Mouse (Mus musculus) erythroblast, adult 5-6 weeks (primary cell): ENCODE measurements around the gene Sele. TPM values are rescaled to one million over a fixed set of nuclear protein-coding genes. Genes with fewer than 3 reads are reported as not detected.

Experiments
- ATAC-seq: replicated peaks from 2 replicates; pipeline ENCODE4 v1.8.0; 2016; ENCODE audit warnings: moderate number of reproducible peaks, mild to moderate bottlenecking, moderate TSS enrichment, inconsistent platforms; ENCODE audit not compliant: poor library complexity, low FRiP score, severe bottlenecking
- total RNA-seq, 2 experiments: library from RNA; stranded (forward) in 1 of 2; stranded (reverse) in 1 of 2; fragments of 150-400 nt in 1 of 2; fragments of 200-764, 138-1000 nt in 1 of 2; gene quantifications; 2 replicates each; pipeline versions ENCODE4 v1.2.3 to v1.2.4; 2015 to 2017; ENCODE audit warnings: low replicate concordance in 2 of 2

Sele gene
- total RNA-seq, 2 experiments from 2014 or later: not detected

DNA sequence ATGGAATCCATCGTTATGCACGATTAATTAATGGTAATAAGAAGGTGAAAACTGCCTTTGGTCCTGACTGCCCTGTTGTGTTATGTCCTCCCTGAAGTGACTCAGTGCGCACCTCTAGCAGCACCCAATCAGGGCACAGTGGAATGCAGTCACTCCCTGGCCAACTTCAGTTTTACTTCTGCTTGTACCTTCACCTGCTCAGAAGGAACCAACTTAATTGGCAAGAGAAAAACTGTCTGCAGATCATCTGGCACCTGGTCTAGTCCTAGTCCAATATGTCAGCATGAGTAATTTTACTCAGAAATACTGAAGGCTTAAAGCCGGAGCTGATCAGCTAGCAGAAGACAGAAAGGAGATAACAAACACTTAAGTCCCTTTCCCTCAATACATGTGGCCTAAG, 22.4 kb downstream of the Sele start:
- no peak for ATAC-seq

DNA sequence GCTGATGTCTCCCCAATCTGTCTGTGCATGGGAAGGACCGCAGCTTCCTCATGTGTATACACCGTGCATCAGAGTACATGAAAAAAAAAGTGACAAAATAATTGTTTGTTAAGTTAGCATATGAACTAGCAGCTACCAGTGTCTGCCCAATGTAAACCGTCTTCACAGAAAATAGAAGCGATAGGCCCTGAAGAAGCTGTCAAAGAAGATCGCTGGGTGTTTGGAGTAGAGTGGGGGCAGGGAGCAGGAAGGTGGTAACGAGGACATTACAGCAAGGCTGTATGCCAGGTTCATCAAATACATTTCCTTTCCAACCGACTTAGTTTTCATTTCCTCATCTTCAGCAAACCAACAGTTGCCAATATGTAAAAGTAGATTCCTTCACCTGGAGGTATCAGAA, 23.1 kb downstream of the Sele start:
- ATAC-seq: no peak

DNA sequence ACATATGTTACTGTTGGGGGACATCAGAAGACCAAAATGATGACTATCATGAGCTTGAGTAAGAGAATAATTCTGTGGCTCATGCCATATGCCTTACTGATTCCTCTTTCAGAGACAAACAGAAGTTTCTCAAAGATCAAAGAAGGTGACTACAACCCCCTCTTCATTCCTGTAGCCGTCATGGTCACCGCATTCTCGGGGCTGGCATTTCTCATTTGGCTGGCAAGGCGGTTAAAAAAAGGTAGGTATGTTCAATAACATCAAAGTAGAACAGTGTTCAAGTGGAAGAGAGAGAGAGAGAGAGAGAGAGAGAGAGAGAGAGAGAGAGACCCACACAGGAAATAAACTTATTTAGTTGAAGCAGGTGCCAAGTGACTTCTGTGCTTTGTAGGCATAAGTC, 24.0 kb downstream of the Sele start:
- ATAC-seq: no peak

DNA sequence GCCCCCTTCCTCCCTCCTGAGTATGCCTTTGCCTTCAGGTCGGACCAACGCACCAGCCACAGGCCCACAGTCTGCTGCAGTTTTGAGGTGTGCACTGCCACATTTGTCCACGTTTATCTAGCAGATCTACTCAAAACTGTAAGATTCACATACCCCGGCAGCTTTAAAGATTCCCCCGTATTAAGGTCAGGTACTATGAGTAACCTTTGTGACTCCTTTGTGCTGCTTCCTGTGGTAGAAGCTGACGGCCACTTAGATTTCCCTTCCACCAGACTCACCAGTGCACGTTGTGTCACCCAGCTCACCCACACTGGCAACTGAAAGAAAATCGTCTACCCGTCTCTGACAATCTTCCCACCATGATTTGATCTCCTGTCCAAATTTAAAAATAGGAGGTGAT, 25.1 kb downstream of the Sele start:
- ATAC-seq: no peak

DNA sequence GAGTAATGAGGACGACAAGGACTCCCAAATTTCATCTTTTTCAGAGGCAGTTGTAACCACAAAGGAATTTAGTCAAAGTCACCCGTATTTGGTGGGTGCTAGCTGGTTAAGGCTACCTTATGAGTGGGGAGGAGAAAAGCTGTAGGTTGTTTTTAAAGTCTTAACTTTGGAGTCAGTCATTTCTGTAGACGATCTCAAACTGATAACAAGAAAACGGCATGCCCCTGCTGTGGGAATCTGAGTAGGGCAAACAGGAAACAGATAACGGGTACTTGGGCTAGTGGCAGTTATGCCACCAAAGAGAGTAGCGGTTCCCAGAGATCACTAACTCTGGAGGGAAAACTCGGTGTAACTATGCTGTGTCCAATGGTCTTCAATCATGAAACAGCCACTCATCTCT, 25.8 kb downstream of the Sele start:
- no peak for ATAC-seq

DNA sequence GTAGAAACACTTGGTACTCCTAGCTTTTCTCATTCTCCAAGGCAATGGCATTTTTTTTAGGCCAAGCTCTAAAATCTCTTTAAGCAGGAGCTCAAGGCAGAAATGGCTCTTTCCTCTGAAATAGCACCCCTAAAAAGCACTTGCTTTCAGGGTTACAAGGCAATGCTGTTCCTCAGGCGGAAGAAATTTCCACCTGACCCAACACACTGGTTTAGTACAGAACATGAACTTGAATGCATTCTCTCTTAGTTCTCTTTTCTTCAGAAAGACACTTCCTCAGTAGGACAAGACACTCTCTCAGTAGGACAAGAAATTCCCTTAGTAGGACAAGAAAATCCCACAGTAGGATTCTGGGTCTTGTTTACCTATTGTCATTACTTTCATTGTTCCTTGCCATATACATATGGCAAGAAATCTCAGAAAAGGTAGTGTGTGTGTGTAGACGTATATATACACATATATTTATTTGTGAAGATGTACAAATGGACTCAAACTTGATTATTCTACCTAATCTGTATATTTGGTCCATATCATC, 26.6 kb downstream of the Sele start:
- no peak for ATAC-seq

DNA sequence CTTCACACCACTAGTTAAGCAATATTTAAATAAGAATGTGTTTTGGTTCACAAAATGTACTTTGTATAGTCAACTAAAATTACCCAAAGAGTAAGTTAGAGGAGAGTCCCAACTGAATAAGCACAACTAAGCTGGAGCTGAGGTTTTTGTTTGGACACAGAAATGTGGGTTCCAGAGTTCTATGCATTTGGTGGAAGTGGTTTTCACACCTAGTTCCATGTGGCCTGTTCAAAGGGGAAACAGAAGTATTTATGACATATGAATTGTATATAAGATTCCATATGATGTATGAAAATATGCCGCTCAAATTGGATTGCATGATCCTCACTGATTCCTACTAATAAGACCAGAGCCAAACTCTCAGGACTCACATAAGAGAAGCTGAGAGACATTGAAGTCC, 27.4 kb downstream of the Sele start:
- ATAC-seq: no peak

DNA sequence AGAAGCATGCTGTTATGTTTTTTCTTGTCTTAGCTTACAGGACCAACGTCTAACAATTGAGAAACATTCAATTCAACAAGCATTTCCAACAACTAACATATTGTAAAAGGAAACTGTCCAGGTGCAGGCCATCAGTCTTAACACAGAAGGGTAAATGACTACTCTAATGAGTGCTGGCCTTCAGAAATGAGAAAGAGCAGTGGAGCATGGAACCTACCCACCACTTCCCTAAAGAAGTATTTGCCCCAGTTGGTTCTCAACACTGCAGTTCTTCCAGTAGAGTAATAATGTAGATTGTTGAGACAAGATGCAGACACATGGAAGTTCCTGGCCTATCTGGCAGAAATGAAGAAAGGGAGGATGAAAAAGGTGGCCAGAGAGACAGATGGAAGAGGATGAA, 28.4 kb downstream of the Sele start:
- no peak for ATAC-seq

DNA sequence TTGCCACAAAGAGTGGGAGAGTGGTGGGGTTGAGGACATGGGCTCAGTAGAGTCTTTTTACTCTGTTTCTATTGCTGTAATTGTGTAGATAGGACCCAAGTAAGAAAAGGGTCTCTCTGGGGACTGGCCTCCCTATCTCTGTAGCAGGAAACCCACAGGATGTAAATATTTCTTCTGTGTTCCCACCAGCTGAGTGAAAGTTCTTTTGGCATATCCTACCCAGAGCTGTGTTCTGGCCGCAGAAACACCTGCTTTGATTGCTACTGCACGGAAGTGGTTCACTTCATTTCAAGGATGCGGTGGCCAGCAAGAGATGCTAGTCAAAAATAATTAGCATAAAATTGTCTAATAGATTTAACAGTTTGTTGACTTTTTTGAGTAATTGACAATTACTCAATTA, 29.0 kb downstream of the Sele start:
- no peak for ATAC-seq

DNA sequence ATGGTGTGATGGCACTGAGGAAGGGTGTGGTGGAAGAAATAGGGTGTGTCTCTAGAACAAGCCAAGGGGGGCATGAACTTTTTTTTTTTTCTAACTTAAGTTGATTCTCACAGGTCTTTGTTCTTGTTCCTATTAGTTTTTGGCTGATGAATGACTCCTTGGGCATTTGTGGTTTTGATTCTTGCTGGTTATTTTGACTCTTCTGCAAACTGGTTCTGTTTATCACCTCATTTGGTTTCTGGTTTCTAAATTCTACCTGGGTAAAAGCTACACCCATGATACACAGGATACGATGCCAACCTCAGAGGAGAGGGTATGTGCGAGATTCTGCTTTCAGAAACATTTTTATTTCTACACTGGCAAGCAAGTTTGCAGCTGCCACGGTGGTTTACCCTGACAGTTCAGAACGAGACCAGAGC, 30.3 kb downstream of the Sele start:
- no peak for ATAC-seq

DNA sequence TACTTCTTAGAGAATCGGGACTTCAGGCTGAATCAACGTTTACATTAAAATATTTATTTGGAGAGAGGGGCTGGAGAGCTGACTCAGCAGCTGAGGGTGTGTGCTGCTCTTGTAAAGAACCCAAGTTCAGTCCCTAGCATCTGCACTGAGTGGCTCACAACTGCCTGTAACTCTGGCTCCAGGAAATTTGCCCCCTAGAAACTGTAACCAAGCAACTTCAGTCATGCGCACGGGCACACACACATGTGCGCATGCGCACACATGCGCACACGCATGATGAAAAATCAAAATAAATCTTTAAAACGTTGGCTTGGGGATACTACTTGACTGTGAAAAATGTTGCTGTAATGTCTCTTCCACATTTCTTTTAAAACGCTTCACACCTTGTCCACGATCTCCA, 31.1 kb downstream of the Sele start:
- ATAC-seq: no peak

DNA sequence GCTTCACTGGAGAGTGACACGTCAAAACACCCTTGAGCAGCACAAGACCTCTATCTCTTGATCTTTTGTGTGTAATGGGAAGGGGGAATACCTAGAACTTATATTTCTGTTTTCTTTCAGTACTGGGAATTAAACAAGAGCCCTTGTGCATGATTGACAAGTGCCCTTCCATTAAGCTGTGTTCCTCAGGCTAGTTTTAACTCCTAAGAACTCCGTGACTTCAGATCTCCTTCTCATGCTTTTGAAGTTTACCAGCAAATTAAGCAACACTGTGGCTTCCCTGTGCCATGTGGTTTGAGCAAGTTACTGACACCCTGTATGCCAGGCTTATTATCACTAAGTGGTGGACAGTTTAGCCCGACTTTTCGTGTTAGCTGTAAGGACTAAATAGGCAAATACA, 35.0 kb downstream of the Sele start:
- ATAC-seq: no peak

DNA sequence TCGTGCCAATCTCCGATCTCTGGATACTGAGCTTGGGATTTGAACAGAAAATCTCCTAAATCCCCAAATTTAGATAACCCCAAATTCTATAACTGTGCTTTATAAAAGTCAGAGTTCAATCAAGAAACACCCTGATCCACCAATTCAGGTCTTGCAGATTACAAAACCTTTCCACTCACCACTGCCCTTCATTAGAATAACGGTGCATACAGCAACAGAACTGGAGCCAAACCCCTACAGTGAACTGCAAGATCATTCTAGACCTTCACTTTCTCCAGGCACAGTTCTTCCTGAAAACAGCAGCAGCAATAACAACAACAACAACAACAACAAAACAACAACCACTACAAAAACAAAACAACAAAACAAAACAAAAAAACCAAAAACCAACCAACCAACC, 38.8 kb downstream of the Sele start:
- no peak for ATAC-seq

DNA sequence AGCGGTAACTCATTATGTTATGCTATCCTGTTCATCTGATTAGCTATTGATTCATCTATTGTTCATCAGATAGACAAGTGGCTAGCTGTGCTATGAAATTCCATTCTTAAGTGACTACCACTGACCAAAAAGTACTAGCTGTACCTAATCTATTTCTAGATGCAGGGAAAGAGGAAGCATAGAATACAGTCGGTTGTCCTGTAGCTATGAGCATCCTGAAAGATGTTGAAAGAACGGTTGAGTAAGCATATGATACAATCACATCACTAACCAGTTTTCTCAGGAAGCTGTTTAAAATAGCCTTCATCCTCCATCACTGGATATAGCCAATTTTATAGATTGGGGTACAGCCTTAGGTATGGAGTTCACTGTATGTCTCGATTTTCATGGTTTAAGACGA, 39.8 kb downstream of the Sele start:
- no peak for ATAC-seq

DNA sequence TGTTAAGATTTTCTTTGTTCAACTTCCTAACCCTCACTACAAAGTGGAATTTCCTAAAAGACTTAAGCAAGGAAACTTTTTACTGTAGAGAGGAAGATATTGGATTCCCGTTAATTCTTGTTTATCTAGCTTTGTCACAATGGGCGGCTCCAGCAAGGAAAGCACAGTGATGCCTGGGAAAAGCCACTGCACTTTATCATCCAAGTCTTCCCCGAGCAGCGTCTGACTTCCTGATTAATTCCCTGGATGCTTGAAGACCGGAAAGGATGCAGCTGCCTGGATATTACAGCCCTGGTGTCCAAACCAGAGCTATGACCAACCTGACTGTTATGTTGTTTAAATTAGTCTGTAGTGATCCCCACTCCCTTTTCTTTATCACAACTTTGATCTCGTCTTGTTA, 48.7 kb downstream of the Sele start:
- ATAC-seq: no peak

DNA sequence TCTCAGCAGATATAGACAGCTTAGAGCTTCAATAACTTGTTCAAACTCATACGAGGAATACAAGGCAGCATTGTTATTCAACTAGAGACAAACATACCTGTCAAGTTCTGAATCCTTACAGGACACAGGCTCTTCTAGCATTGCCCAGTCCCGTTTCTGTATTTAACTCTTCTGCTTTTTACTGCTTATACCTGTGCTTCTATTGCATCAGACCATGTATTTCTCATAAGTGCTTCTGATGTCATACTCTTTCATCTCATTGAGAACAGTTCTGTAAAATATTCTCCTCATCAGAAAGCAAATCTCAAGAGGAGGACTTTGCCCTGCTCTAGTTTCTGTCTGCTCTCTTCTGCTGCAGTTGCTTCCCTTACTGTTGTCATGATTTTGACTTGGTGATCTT, 49.9 kb downstream of the Sele start:
- no peak for ATAC-seq

DNA sequence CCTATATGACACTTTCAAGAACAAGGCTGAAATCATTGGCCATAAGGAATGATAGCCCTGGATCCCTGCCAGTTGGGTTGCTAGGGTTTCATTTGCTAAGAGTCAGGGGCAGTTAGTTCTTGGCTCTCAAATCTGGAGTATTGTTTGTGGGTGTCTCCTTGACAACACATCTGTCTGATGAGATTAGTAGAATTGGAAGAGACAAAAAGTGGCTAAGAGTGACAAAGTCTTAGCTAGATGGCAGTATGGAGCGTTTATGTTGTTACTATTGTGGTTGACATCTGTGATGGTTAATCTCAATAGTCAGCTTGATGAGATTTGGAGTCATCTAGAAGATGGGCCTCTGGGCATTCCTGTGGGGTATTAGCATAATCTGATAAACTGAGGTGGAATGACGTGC, 50.3 kb downstream of the Sele start:
- ATAC-seq: no peak

Other genes starting within 250 kb of the Sele start
- gene Scyl3, start 119.1 kb upstream of the Sele start, total RNA-seq (2015; ENCODE audit: low replicate concordance): 10.9 and 25.9 TPM in 2 replicates
- gene Scyl3, start 119.1 kb upstream of the Sele start, total RNA-seq (2017; ENCODE audit: low replicate concordance): 6.4 and 6.5 TPM in 2 replicates
- 5.4 and 14.4 TPM in 2 replicates for gene BC055324, start 53.4 kb upstream of the Sele start, total RNA-seq (2015; ENCODE audit: low replicate concordance)
- 5.2 and 6.9 TPM in 2 replicates for gene BC055324, start 53.4 kb upstream of the Sele start, total RNA-seq (2017; ENCODE audit: low replicate concordance)
- gene Mettl18, start 53.3 kb upstream of the Sele start, total RNA-seq (2015; ENCODE audit: low replicate concordance): 1.9 TPM in 1 of 2 replicates, not detected in the other
- gene Mettl18, start 53.3 kb upstream of the Sele start, total RNA-seq (2017; ENCODE audit: low replicate concordance): 0.94 and 1.4 TPM in 2 replicates
- gene Sell, start 13.7 kb downstream of the Sele start, total RNA-seq (2015; ENCODE audit: low replicate concordance): 74.2 and 94.7 TPM in 2 replicates
- 43.8 and 69.9 TPM in 2 replicates for gene Sell, start 13.7 kb downstream of the Sele start, total RNA-seq (2017; ENCODE audit: low replicate concordance)
- 1.3 TPM in 1 of 2 replicates, not detected in the other for gene Selp, start 67.0 kb downstream of the Sele start, total RNA-seq (2015; ENCODE audit: low replicate concordance)
- gene Selp, start 67.0 kb downstream of the Sele start, total RNA-seq (2017; ENCODE audit: low replicate concordance): 0.84 TPM in 1 of 2 replicates, not detected in the other
- gene F5, start 103.6 kb downstream of the Sele start, total RNA-seq (2015; ENCODE audit: low replicate concordance): 12.7 and 15.8 TPM in 2 replicates
- gene F5, start 103.6 kb downstream of the Sele start, total RNA-seq (2017; ENCODE audit: low replicate concordance): 6.0 and 6.2 TPM in 2 replicates
- 1.9 and 2.7 TPM in 2 replicates for gene Slc19a2, start 200.8 kb downstream of the Sele start, total RNA-seq (2015; ENCODE audit: low replicate concordance)
- 1.8 and 3.8 TPM in 2 replicates for gene Slc19a2, start 200.8 kb downstream of the Sele start, total RNA-seq (2017; ENCODE audit: low replicate concordance)
- 3.3 and 4.8 TPM in 2 replicates for gene Ccdc181, start 227.4 kb downstream of the Sele start, total RNA-seq (2015; ENCODE audit: low replicate concordance)
- gene Ccdc181, start 227.4 kb downstream of the Sele start, total RNA-seq (2017; ENCODE audit: low replicate concordance): 2.1 and 2.5 TPM in 2 replicates